Mouse (Mus musculus): ENCODE data around the gene Col2a1.

The Col2a1 gene

DNA sequence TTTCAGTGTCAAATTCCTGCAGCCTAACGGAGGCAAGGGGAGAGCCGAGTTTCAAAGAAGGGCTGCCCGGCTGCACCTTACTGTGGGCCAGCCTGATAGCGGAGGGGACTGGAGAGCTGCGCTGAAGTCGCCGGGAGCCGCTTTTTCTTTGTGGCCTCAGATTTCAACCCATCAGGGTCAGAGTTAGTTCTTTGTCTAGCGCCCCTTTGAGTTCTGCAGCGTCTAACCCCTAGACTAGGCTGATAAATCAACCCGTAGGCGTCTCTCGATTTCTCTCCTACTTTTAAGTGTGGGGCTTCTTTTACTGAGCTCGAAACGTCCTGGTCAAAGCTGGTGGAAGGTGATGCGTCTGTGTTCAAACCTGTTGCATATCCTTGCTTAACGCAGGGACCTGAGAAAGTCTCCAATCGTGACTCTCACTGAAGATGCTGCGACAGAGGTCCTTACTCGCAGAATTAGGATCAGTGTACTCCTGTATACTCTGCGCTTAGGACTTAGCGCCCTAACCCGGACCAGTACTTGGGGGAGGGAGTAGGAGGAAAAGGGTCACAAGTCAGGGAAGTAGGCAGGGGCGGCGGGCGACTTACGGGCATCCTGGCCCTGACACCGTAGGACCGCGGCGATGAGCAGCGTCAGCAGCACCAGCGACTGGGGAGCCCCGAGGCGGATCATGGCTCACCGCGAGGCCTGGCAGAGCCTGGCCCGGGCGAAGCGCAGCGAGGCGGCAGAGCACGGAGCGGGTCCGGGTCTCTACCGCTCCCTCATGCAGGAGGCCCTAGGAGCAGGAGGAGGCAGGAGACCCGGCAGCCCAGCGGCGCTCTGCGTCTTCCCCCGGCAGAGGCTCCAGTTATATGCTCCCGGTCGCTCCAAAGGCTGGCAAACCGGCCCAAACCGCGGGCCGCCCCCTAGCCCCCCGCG is at the start of gene Col2a1:
Gene Col2a1, minus strand, starts transcription at position 874 of the 918 bp plus-strand sequence.
- no peak for DNase-seq

DNA sequence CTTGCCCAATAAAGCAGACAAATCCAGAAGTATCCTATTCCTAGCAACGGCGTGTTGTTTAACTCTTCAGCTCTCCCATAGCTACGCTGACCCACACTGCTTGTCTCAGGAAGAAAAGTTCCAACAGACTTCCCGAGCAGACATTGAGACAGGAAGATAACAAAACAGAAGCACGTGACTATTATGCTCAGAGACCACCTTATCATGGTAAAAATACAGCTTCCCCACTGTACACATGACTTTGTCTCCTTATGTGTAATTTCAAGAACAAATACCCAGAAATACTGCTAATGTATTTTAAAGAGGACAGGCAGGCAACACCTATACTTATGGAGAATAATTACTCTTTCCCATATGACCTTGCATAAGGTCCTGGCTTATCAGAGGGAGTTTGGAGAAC is 47.2 kb upstream of the Col2a1 start:
- DNase-seq: no peak

DNA sequence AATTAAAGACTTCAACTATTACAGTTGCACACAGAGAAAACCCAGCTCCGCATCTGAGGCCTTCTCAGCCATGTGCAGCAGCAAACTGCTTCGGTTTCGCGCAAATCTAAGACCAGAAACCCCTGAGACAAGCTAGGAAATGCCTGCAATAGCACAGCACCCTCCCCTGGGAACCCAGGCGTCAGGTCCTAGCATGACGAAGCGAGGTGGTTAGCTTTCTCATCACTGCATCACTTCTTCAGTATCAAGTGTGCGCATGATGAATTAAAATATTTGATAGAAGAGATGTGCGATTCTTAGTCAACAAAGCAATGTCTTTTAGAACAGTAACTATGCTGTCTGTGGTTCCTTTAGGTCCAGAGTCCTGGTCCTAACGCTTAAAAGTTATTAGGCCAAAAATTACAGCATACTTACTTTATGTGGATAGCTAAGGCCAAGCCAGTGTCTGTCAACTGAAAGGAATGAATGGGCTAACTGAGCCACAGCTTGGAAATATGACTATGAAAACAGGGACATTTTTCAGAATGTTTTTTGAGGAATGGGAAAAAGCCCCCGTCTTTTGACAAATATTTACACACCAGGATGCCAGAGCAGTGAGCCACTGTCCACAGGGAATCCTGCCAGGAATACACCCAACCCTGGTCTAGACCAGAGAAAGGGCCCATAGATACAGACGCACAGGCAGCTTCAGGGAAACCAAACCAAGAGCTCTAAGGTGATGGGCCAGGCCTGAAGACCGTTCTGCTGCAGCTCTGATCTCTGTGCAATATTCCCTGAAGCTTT is 44.6 kb upstream of the Col2a1 start:
- DNase-seq: no peak

DNA sequence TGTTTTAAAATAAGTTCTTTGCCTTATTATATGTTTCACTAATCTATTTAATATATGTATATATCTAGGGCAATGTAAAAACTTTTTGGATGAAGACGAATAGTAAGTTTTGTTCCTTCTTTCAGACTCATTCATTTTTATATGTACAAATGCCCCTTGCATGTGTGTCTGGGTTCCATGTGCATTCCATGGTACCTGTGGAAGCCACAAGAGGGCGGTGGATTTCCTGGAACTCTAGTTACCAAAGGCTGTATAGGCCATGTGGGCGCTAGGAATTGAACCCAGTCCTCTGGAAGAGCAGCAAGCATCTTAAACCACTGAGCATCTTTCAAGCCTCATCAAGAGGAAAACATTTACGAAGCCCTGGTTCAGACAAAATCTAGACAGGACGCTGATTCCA is 39.9 kb upstream of the Col2a1 start:
- DNase-seq: no peak

DNA sequence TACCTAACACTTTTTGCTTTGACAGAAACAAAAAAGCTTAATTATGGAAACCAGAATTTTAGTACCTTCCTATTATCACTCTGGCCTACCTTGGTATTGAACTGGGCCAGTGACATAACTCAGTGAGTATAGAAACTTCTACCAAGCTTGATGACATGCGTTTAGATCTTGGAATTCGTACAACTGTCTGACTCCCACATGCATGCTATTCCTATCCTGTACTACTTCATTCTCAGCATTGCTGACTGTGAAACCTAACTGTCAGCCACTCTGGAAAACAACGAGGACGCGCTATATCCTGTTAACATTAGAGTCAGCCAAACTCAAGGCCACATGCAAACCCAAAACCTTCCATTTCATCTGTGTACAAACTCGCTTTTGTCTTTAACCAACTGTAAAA is 39.5 kb upstream of the Col2a1 start:
- no peak for DNase-seq

DNA sequence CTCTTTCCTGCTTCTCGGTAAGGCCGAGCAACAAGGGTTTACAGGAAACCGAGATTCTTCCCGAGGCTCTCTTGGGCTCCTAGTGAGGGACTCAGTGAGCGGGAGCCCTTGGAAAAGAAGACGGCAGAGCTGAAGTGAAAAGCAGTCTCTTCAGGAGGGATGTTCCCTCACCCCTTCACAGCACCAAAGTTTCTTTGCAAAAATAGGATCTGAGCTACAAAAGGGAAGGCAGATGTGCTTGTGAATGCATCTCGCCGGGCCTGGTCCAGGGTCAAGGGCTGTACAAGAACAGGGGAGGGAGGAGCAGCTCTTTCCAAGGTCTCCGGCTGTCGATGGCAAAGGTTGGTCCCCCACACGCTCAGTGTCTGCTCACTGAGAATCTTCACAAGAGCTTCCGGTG is 38.0 kb upstream of the Col2a1 start:
- no peak for DNase-seq

DNA sequence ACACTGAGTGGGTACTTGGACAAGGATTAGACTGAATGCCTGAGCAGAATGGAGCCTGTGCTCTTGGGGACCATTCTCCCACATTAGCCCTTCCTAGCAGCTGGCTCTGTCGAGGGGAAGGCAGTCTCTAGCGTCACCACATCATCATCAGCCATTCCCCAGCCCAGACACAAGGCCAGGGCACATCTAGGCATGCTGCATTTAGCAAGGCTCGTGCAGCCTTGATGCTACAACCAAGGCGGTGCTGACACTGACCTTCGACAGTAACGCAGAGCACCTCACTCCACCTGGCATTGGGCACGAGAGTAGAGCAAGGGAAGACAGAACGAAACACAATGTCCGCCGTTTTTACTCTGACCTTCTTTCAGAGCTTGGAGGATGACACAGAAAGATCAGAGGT is 35.2 kb upstream of the Col2a1 start:
- DNase-seq: no peak

DNA sequence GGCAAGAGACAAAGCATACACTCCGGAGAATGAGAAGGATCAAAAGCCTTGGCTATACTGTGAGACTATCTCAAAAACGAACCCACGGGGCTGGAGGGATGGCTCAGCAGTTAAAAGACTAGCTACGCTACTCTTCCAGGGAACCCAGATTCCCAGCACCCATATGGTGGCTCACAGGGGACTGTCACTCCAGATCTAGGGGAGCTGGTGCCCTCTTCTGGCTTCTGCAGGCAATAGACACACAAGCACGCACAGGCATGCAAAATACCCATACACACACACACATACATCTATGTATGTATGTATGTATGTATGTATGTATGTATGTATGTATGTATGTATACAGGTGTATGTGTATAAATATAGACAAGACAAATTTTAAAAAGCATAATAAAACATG is 32.1 kb upstream of the Col2a1 start:
- DNase-seq: no peak

DNA sequence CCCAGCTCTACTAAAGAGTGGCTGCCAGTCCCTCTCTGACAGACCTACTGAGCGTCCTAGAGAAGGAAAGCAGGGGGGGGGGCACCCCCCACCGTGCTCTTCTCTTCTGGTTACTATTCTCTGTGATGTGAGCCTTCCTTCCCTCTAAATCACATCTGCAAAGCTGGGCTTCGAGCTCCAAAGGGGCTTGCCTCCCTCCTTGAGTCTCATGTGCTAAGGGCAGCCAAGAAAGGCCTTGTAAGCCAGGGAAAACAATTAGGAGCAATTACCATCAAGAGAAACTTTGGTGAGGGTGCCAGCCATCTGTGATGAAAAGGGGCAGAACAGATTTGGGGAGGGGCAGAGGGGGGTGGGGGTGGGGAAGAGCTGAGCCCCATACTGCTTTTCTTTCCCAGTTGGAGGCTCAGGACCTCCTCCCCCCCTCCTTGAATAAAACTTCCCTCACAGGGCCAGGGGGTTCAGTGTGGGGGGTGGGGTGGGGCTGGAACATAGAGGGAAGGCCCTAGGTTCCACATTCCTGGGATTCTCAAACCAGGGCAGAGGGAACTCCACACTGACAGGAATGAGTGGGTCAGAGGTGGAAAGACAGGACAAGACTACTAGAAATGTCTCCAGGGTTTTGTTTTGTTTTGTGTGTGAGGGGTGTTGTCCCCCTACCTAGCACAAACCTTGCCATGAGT is 30.7 kb upstream of the Col2a1 start:
- no peak for DNase-seq

DNA sequence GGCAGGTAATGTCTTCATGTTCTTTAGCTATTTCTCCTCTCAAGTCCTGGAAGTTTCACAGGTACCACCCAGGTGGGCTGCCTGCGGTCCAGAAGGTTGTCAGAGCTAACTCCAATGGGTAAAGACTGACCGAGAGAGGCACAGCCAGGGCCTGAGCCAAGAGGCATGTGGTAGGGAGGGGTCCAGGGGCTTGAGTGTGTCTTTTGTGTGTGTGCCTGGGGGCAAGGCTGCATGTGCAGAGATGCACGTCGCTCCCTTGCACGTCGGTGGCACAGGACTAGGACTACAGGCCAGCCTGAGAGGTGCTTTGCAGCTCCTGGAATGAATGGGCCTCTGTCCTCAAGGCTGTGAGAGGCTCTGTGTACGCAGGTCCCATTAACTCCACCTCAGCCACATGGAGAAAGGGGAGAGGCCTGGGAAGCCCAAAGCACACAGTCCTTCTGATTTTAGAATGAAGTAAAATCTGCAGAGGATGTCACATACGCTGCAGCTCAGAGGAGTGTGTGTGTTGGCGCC is 28.8 kb upstream of the Col2a1 start:
- no peak for DNase-seq

DNA sequence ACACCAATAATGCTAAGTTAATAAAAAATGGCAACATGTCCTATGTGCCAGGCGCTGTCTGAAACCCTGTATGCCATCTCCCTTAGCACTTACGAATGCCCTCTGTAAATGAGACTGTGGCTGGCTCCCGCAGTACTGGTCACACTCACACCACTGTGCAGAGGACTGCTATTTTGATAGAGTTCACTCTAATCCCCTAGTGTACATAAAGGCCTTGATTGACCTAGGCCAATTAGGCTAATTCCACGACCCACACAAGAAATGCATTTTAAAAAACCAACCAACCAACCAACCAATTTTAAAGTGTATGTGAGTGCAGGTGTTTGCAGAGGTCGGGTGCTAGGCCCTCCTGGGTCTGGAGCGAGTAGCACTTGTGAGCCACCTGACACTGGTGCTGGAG is 25.3 kb upstream of the Col2a1 start:
- DNase-seq: no peak

DNA sequence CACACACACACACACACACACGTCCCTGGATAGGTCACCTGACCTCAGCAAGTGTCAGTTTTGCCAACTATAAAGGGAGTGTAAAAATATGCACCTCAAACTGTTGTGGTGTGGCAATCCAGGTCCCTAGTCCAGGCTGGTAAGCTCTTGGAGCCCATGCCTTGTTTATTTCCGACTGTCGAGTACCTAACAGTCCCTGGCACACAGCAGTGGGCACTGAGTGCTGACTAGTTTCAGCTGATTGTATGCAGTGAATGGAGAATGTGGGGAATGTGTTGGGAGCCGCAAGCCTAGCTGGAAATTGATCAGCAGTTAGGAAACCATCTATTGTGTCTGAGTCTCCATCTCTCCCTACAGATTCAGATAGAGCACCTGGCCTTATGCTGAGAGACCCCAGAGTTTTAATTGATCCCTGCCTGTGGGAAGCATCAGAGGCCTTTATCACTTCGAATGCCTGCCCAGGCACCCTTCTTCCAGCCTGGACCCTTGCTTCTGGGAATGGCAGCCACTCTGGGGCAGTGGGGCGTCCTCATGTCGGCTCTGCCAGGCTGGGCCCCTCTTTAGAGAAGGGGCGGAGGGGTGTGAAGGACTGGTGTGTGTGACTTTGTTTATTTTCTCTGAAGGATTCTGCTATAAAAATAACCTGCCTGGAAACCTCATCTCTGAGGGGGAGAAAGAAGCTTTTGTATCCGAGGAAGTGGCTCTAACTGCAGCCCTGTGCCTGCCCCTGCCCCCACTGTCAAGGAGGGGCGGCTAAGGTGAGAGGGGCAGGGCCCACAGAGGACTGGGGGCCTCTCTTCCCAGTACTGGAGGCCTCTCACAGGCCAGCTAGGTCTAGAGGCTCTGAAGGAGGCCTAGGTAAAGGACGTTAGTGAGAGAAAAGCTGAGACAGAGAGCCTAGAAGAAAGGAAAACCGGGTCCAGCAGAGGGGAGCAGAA is 22.7 kb upstream of the Col2a1 start:
- DNase-seq: no peak

DNA sequence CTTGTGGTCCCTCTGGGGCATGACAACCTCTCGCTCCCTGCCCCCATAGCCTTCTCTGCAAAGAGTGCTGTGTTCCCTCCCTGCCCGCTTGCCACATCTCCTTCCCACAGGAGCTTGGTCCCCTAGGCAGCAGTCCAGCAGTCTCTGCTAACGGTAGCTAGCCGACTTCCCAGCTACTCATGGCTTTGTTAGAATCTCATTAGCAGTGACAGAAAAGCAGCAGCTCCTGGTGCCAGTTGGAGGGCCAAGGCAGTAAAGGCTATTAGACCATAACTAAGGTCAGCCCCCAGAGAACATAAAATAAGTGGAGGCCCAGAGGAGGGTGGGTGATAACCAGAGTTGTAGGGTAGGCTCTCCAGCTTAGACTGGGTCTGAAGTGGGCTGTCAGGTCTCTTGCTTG is 21.1 kb upstream of the Col2a1 start:
- DNase-seq: no peak

DNA sequence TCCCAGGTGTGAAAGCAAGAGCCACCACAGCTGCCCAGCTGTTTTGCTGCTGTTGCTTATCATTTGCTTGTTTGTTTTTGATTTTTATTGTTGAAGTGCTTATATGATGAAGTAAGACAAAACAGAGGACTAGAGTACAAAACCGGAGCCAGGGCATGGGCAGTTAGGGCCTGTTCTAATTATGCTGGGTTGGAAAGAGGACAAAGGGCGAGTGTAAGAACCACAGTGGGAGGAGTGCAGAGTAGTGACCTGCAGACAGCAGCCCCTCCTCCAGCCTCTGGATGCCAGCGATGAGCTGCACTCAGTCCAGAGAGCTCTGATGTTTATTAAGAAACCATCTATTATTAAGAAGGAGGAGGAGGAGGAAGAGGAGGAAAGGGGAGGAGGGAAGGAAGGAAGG is 18.6 kb upstream of the Col2a1 start:
- DNase-seq: no peak

DNA sequence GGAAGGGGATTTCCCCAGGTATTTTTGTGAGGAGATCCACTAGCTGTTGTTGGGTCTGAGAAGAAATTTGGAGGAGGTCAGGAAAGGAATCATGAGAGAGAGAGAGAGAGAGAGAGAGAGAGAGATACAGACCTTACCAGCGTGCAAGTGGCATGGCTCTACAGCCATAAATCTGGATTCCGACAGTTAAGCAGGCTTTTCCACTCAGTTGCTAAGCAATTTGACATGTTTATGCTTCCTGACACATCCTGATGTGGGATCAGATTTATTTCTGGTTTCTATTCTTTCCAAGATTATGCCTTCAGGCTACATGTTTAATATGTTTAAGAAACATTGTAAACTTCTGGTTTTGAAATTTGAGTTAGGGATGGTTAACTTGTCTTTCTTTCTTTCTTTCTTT is 17.4 kb upstream of the Col2a1 start:
- DNase-seq: no peak

DNA sequence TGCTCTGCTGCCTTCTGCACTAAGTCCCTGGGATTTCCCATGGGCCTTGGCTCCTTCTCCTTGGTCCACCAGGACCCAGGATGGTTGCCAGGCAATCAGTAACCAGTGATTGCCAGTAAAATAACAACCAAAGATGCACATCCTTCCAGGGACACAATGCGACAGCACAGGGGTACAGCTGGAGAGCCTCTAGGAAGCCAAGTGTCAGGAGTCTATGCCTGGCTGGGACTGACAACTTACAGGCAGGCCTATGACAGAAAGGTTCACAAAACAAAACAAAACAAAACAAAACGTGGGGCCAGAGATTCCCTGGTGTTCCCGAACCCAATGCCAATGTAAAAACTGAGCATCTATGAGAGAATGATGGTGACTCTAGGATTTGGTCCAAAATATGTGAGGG is 14.6 kb upstream of the Col2a1 start:
- no peak for DNase-seq

DNA sequence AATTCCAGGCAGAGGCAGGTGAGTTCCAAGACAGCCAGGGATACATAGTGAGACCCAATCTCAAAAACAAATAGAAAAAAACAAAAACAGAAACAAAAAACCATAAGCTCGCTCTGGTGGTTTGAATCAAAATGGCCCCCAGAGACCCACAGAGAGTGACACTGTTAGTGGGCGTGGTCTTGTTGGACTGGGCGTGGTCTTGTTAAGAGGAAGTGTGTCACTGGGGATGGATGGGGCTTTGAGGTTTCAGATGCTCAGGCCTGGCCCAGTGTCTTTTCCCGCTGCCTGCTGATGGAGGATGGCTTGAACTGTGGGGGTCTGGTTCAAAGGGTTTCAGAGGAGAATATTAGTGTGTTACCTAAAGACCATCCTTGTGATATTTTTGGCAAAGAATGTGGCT is 13.4 kb upstream of the Col2a1 start:
- DNase-seq: no peak

DNA sequence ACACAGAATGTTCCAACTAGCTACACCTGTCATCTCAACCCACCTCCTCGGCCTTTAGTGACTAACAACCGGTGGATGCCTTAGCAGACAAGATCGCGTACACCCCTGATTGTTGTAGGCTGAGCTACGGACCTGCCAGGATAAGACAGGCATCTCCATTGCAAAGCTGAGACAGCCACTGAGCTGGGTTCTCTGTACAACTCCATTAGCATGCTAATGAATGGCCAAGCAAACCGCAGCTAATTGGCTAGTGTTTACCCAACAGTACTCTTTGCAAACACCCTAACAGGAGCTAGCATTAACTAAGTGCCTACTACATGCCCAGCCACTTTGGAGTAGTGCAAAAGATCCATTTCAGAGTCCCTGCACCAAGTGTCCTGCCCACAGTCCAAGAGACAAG is 8.3 kb upstream of the Col2a1 start:
- no peak for DNase-seq

DNA sequence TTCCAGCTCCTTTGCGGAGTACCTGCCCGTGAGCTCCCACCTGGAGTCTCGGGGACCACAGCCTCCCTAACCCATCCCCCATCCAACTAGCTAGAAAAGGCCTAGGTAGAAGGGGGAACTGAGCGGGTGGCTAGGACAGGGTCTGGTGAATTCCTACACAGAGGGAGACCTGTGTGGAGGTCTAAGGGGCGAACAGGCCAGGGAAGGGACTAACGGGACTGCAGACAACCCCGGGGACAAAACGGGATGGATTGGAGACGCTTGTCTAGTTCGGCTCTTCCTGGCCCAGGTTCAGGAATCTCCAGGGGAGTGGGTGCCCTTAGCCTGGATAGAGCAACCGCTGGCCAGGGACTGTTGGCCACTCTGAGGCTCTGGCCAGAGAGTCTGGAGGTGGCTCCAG is 686 bp upstream of the Col2a1 start:
- no peak for DNase-seq

DNA sequence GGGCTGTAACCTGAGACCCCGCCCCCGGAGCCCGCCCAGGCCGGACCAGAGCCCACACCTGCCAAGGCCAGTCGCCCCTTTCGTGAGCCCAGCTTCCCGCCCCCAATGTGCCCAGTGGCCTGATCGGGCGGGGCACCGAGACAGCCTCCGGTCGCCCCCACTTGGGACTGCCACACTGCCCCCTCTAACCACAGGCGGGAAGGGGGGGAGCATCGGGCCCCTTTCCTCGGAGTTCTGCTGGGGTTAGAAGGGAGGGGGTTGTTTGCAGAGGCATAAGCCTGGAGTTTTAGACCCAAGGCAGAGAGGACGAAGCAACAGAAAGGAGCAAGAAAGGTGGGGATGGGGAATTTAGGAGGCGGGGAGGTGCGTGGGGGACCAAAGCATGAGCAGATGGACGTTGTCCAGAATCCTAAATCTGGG is 255 bp upstream of the Col2a1 start:
- DNase-seq: no peak

DNA sequence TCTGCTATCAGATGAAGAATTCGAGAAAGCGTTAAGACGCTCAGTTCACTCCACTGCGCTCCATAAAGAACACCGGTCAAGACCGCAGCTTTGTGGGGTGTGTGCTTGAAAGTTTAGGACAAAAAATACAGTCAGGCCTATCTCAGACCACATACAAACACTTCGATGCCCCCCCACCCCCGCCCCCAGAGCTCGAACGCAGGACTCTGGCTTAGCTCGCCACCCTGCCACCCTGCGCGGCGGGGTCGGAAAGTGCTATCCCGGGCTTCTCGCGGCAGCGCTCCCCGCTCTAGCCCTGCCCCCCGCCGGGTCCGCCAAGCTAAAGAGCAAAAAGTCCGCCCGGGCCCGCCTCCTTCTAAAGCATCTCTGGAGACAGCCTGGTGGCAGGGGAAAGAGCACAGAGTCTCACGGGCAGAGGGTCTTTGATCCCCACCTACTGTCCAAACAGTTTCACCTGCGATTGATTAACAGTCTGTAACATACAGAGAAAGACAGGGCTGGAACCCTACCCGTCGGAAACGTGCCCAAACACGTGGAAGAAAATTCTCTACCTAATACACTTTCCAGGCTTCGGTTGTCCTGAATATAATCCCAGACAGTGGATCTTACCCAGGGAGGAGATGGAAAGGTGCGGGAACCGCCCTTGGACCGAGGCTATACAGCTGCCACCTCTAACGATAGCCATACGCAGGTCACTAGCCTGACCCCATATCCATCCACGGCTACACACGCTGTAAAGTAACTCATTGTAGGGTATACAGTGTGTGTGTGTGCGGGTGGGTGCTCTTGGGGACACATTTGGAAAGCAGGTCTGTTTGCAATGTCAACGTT is 1.3 kb downstream of the Col2a1 start:
- DNase-seq: no peak

Measured in thymus, adult 18-20 months (tissue).